Mouse (Mus musculus): ENCODE results near the gene Ptprs. TPM values are rescaled to one million over a fixed set of nuclear protein-coding genes. Genes with fewer than 3 reads are reported as not detected.
A peak's percentile ranks its signal among the peaks of the same experiment; 100 is the strongest.

Ptprs gene
- polyA plus RNA-seq, 1 experiment from 2014 or later, result 82.5 TPM

GRCm38 (mm10) chr17:56485926-56486325 is 9.6 kb upstream of the Ptprs start:
- Histone ChIP-seq H3K36me3 (ENCODE audit: control insufficient read depth, insufficient read depth, low read length) (no peaks in the 10 kb centered on the region; the same call in 1 of the 2 replicates), H3K27me3 (ENCODE audit: control insufficient read depth, insufficient read depth, low read length) (no peaks in the 10 kb centered on the region), H3K4me3 (ENCODE audit: low read depth, low read length) (no peak overlapping the region), H3K4me2 (ENCODE audit: low read depth, severe bottlenecking) (no peak overlapping the region), H3K4me1 (ENCODE audit: control insufficient read depth, insufficient read depth, low read length) (peaks cover 3% of the 10 kb centered on the region), H3K9ac (ENCODE audit: low read length) (no peak overlapping the region), H3K27ac (replicated peaks; ENCODE audit: low read depth, low read length) (no peak overlapping the region), H3K9me3 (ENCODE audit: control insufficient read depth, low read length) (no peaks in the 10 kb centered on the region; the same call in 1 of the 2 replicates)
- ATAC-seq (ENCODE audit: insufficient number of reproducible peaks, low FRiP score, low TSS enrichment, low read depth) (no peak), DNase-seq (ENCODE audit: low spot score) (no peak)
- WGBS, result 92% methylated on average over 9 of the region's 9 CpGs

GRCm38 (mm10) chr17:56485118-56485517 is 8.8 kb upstream of the Ptprs start:
- WGBS, result 72% methylated on average over 9 of the region's 9 CpGs
- H3K9me3 ChIP-seq (ENCODE audit: control insufficient read depth, low read length), result no peaks in the 10 kb centered on the region
- H3K4me3 ChIP-seq (ENCODE audit: low read depth, low read length), result no peak overlapping the region
- ATAC-seq (ENCODE audit: insufficient number of reproducible peaks, low FRiP score, low TSS enrichment, low read depth), result no peak
- no peaks in the 10 kb centered on the region; the same call in 1 of the 2 replicates for H3K36me3 ChIP-seq (ENCODE audit: control insufficient read depth, insufficient read depth, low read length)
- H3K27ac ChIP-seq (replicated peaks; ENCODE audit: low read depth, low read length), result no peak overlapping the region
- peaks cover 3% of the 10 kb centered on the region for H3K4me1 ChIP-seq (ENCODE audit: control insufficient read depth, insufficient read depth, low read length)
- no peak for DNase-seq (ENCODE audit: low spot score)
- H3K27me3 ChIP-seq (ENCODE audit: control insufficient read depth, insufficient read depth, low read length), result no peaks in the 10 kb centered on the region
- H3K4me2 ChIP-seq (ENCODE audit: low read depth, severe bottlenecking), result no peak overlapping the region
- H3K9ac ChIP-seq (ENCODE audit: low read length), result no peak overlapping the region

GRCm38 (mm10) chr17:56482671-56483070 is 6.4 kb upstream of the Ptprs start:
- Histone ChIP-seq H3K4me2 (ENCODE audit: low read depth, severe bottlenecking) (no peak overlapping the region), H3K9me3 (ENCODE audit: control insufficient read depth, low read length) (no peaks in the 10 kb centered on the region), H3K36me3 (ENCODE audit: control insufficient read depth, insufficient read depth, low read length) (no peaks in the 10 kb centered on the region; the same call in 1 of the 2 replicates), H3K4me1 (ENCODE audit: control insufficient read depth, insufficient read depth, low read length) (no peaks in the 10 kb centered on the region; the same call in 1 of the 2 replicates), H3K4me3 (ENCODE audit: low read depth, low read length) (no peak overlapping the region), H3K27me3 (ENCODE audit: control insufficient read depth, insufficient read depth, low read length) (no peaks in the 10 kb centered on the region), H3K9ac (ENCODE audit: low read length) (no peak overlapping the region), H3K27ac (replicated peaks; ENCODE audit: low read depth, low read length) (no peak overlapping the region)
- no peak for DNase-seq (ENCODE audit: low spot score)
- 86% methylated on average over 1 of the region's 1 CpGs for WGBS
- ATAC-seq (ENCODE audit: insufficient number of reproducible peaks, low FRiP score, low TSS enrichment, low read depth), result no peak

- 18% methylated on average over 6 of the region's 6 CpGs for whole genome bisulfite sequencing
Measured at GRCm38 (mm10) chr17:56479358-56479757, 3.1 kb upstream of the Ptprs start.

GRCm38 (mm10) chr17:56478191-56478611 is 1.9 kb upstream of the Ptprs start:
- DNase-seq (ENCODE audit: low spot score), result no peak
- no peak overlapping the region for H3K4me2 ChIP-seq (ENCODE audit: low read depth, severe bottlenecking)
- WGBS, result 61% methylated on average over 11 of the region's 11 CpGs
- no peak overlapping the region for H3K4me3 ChIP-seq (ENCODE audit: low read depth, low read length)
- no peak overlapping the region for H3K9ac ChIP-seq (ENCODE audit: low read length)
- H3K9me3 ChIP-seq (ENCODE audit: control insufficient read depth, low read length), result no peaks in the 10 kb centered on the region
- peaks cover 24% of the 10 kb centered on the region for H3K4me1 ChIP-seq (ENCODE audit: control insufficient read depth, insufficient read depth, low read length)
- no peaks in the 10 kb centered on the region for H3K36me3 ChIP-seq (ENCODE audit: control insufficient read depth, insufficient read depth, low read length)
- ATAC-seq (ENCODE audit: insufficient number of reproducible peaks, low FRiP score, low TSS enrichment, low read depth), result no peak
- H3K27ac ChIP-seq (replicated peaks; ENCODE audit: low read depth, low read length), result no peak overlapping the region
- peaks cover 25% of the 10 kb centered on the region for H3K27me3 ChIP-seq (ENCODE audit: control insufficient read depth, insufficient read depth, low read length)

More at GRCm38 (mm10) chr17:56479358-56479757, 3.1 kb upstream of the Ptprs start:
- Histone ChIP-seq H3K36me3 (ENCODE audit: control insufficient read depth, insufficient read depth, low read length) (no peaks in the 10 kb centered on the region), H3K27ac (replicated peaks; ENCODE audit: low read depth, low read length) (no peak overlapping the region), H3K9me3 (ENCODE audit: control insufficient read depth, low read length) (no peaks in the 10 kb centered on the region), H3K9ac (ENCODE audit: low read length) (no peak overlapping the region; the same call in 1 of the 2 replicates), H3K27me3 (ENCODE audit: control insufficient read depth, insufficient read depth, low read length) (peaks cover 14% of the 10 kb centered on the region), H3K4me1 (ENCODE audit: control insufficient read depth, insufficient read depth, low read length) (peaks cover 12% of the 10 kb centered on the region), H3K4me2 (ENCODE audit: low read depth, severe bottlenecking) (no peak overlapping the region), H3K4me3 (ENCODE audit: low read depth, low read length) (no peak overlapping the region)
- ATAC-seq (ENCODE audit: insufficient number of reproducible peaks, low FRiP score, low TSS enrichment, low read depth) (no peak), DNase-seq (ENCODE audit: low spot score) (peak; percentile 85)

- H3K4me1 ChIP-seq (ENCODE audit: control insufficient read depth, insufficient read depth, low read length), result peaks cover 29% of the 10 kb centered on the region
Measured at GRCm38 (mm10) chr17:56477191-56477818, 1.0 kb upstream of the Ptprs start.

GRCm38 (mm10) chr17:56475584-56476401 is 490 bp downstream of the Ptprs start:
- peak overlapping the region; percentile 59; the same call in 1 of the 2 replicates for H3K27ac ChIP-seq (replicated peaks; ENCODE audit: low read depth, low read length)
- H3K27me3 ChIP-seq (ENCODE audit: control insufficient read depth, insufficient read depth, low read length), result peaks cover 37% of the 10 kb centered on the region
- peak; percentile 56 for ATAC-seq (ENCODE audit: insufficient number of reproducible peaks, low FRiP score, low TSS enrichment, low read depth)
- WGBS, result under 1% methylated on average over 51 of the region's 66 CpGs
- no peaks in the 10 kb centered on the region for H3K9me3 ChIP-seq (ENCODE audit: control insufficient read depth, low read length)
- no peak for DNase-seq (ENCODE audit: low spot score)
- peak overlapping the region; percentile 97 for H3K4me2 ChIP-seq (ENCODE audit: low read depth, severe bottlenecking)
- H3K9ac ChIP-seq (ENCODE audit: low read length), result peak overlapping the region; percentile 87
- H3K4me1 ChIP-seq (ENCODE audit: control insufficient read depth, insufficient read depth, low read length), result peaks cover 33% of the 10 kb centered on the region
- H3K36me3 ChIP-seq (ENCODE audit: control insufficient read depth, insufficient read depth, low read length), result no peaks in the 10 kb centered on the region
- peak overlapping the region; percentile 83 for H3K4me3 ChIP-seq (ENCODE audit: low read depth, low read length)

More at GRCm38 (mm10) chr17:56477191-56477818, 1.0 kb upstream of the Ptprs start:
- H3K27ac ChIP-seq (replicated peaks; ENCODE audit: low read depth, low read length), result no peak overlapping the region
- ATAC-seq (ENCODE audit: insufficient number of reproducible peaks, low FRiP score, low TSS enrichment, low read depth) (no peak), DNase-seq (ENCODE audit: low spot score) (no peak)
- H3K4me2 ChIP-seq (ENCODE audit: low read depth, severe bottlenecking), result no peak overlapping the region
- no peaks in the 10 kb centered on the region for H3K9me3 ChIP-seq (ENCODE audit: control insufficient read depth, low read length)
- no peak overlapping the region for H3K4me3 ChIP-seq (ENCODE audit: low read depth, low read length)
- H3K36me3 ChIP-seq (ENCODE audit: control insufficient read depth, insufficient read depth, low read length), result no peaks in the 10 kb centered on the region
- H3K9ac ChIP-seq (ENCODE audit: low read length), result no peak overlapping the region
- peaks cover 34% of the 10 kb centered on the region for H3K27me3 ChIP-seq (ENCODE audit: control insufficient read depth, insufficient read depth, low read length)
- 74% methylated on average over 19 of the region's 19 CpGs for WGBS

GRCm38 (mm10) chr17:56474831-56475581 is 1.3 kb downstream of the Ptprs start:
- Histone ChIP-seq H3K27ac (replicated peaks; ENCODE audit: low read depth, low read length) (no peak overlapping the region), H3K36me3 (ENCODE audit: control insufficient read depth, insufficient read depth, low read length) (no peaks in the 10 kb centered on the region), H3K27me3 (ENCODE audit: control insufficient read depth, insufficient read depth, low read length) (peaks cover 40% of the 10 kb centered on the region), H3K4me3 (ENCODE audit: low read depth, low read length) (peak overlapping the region; percentile 83), H3K4me2 (ENCODE audit: low read depth, severe bottlenecking) (peak overlapping the region; percentile 97), H3K9me3 (ENCODE audit: control insufficient read depth, low read length) (no peaks in the 10 kb centered on the region), H3K4me1 (ENCODE audit: control insufficient read depth, insufficient read depth, low read length) (peaks cover 40% of the 10 kb centered on the region), H3K9ac (ENCODE audit: low read length) (peak overlapping the region; percentile 87)
- no peak for ATAC-seq (ENCODE audit: insufficient number of reproducible peaks, low FRiP score, low TSS enrichment, low read depth)
- peak; percentile 63 for DNase-seq (ENCODE audit: low spot score)
- WGBS, result 2% methylated on average over 24 of the region's 24 CpGs

All from limb, embryonic 11.5 days (tissue).